Mouse (Mus musculus) hindbrain, embryonic 11.5 days (tissue): ENCODE results near the gene Lrrc74a. TPM values are rescaled to one million over a fixed set of nuclear protein-coding genes. Genes with fewer than 3 reads are reported as not detected.

ENCODE experiments used
- ATAC-seq: fragments of 200-750 bp; cut with Nextera tagmentation; 2 replicates; pipeline ENCODE4 v1.8.0; 2017; ENCODE audit warnings: mild to moderate bottlenecking, moderate TSS enrichment, moderate library complexity; ENCODE audit not compliant: low FRiP score
- DNase-seq: peaks from one replicate; pipeline ENCODE4 v3.0.0-alpha.2; 2015; ENCODE audit warnings: low spot score
- H3K27ac ChIP-seq: fragments of 300-500 bp; sonication (generic); 2 replicates; pipeline ENCODE4 v1.5.1; 2014; ENCODE audit warnings: mild to moderate bottlenecking, low read depth, low read length
- H3K27me3 ChIP-seq: fragments of 300-500 bp; sonication (generic); 2 replicates; pipeline ENCODE4 v1.6.1; 2014; ENCODE audit warnings: mild to moderate bottlenecking, low read length, moderate library complexity, mixed read lengths; ENCODE audit not compliant: control insufficient read depth, insufficient read depth
- H3K36me3 ChIP-seq: fragments of 300-500 bp; sonication (generic); 2 replicates; pipeline ENCODE4 v1.6.1; 2014; ENCODE audit warnings: mild to moderate bottlenecking, low read length, moderate library complexity, mixed read lengths; ENCODE audit not compliant: control insufficient read depth, insufficient read depth
- H3K4me1 ChIP-seq: fragments of 300-500 bp; sonication (generic); replicated peaks from 2 replicates; pipeline ENCODE4 v1.6.1; 2014; ENCODE audit warnings: low read length, mixed read lengths; ENCODE audit not compliant: control insufficient read depth, insufficient read depth
- H3K4me2 ChIP-seq: fragments of 300-500 bp; sonication (generic); replicated peaks from 2 replicates; pipeline ENCODE4 v1.6.1; 2014; ENCODE audit warnings: mild to moderate bottlenecking, low read depth, low read length
- H3K4me3 ChIP-seq: fragments of 300-500 bp; sonication (generic); 2 replicates; pipeline ENCODE4 v1.5.1; 2014; ENCODE audit warnings: low read depth, low read length
- H3K9ac ChIP-seq: fragments of 300-500 bp; sonication (generic); 2 replicates; pipeline ENCODE4 v1.6.1; 2014; ENCODE audit warnings: low read depth, low read length
- H3K9me3 ChIP-seq: fragments of 300-500 bp; sonication (generic); 2 replicates; pipeline ENCODE4 v1.6.1; 2016; ENCODE audit warnings: low read length; ENCODE audit not compliant: control insufficient read depth
- WGBS: fragments of 180-500 bp; shearing (Covaris S2); extraction: QIAGEN DNeasy Blood & Tissue Kit; methylation state at CpG from one replicate; pipeline ENCODE4 v1.1.7; 2014; 5-methylcytosine and 5-hydroxymethylcytosine counted together
- polyA plus RNA-seq: library from polyadenylated mRNA; unstranded; fragments of >200 nt; fragmentation: Nextera tagmentation; extraction: Ambion mirVana; gene quantifications from 2 replicates; pipeline ENCODE4 v1.2.1, GENCODE M21; 2014

Gene Lrrc74a
- polyA plus RNA-seq, 1 experiment from 2014 or later = not detected

DNA sequence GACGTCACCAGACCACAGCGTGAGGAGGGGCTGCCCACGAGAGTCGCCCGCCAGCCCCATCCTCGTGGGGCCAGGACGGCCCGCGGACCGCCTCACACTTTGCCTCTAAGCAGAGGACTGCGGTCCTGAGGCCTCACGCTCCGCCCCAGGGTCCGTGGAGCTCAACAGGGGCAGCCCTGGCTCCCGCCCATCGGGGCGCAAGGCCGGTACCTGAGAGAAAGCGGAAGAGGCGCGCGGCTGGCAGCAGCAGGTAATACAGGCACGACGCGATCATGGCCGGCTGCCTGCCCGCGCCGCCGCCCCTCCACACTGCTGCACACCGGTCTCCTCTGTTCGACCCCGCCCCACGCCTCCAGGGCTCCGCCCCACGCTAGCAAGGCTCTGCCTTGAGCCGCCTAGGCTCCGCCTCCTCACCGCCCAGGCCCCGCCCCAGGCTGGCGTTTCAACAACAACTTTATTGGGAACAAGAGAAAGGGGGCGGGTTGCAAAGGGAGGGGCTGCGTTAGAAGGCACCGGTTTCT, 8.0 kb upstream of the Lrrc74a start, which contains the start of gene Angel1:
TSS of gene Angel1 (minus strand) at position 341 of the 521 bp plus-strand sequence.
- H3K27ac ChIP-seq = no peak within 1 kb of the TSS
- H3K4me2 ChIP-seq = peak within 1 kb of the TSS; percentile 85
- WGBS = under 1% methylated on average over 44 of the region's 44 CpGs
- H3K4me1 ChIP-seq = 0 out of 2 replicates have a peak, but pooled peaks cover 2% of the 10 kb centered on the region
- peak within 1 kb of the TSS; percentile 61 for H3K9ac ChIP-seq
- H3K36me3 ChIP-seq = no peaks in the 10 kb centered on the region
- no peaks in the 10 kb centered on the region for H3K27me3 ChIP-seq
- no peaks in the 10 kb centered on the region for H3K9me3 ChIP-seq
- DNase-seq (peak; percentile 98), ATAC-seq (peak; percentile 99)
- peak within 1 kb of the TSS; percentile 59 for H3K4me3 ChIP-seq

GRCm38 (mm10) chr12:86761036-86761435, 26.9 kb downstream of the Lrrc74a start:
- no peak overlapping the region for H3K4me3 ChIP-seq
- no peak overlapping the region for H3K4me2 ChIP-seq
- 70% methylated on average over 13 of the region's 13 CpGs for WGBS
- no peak overlapping the region for H3K27ac ChIP-seq
- no peak for ATAC-seq
- no peaks in the 10 kb centered on the region for H3K9me3 ChIP-seq
- H3K27me3 ChIP-seq = no peaks in the 10 kb centered on the region
- no peaks in the 10 kb centered on the region for H3K4me1 ChIP-seq
- no peak overlapping the region for H3K9ac ChIP-seq
- no peak for DNase-seq
- no peaks in the 10 kb centered on the region for H3K36me3 ChIP-seq

DNA sequence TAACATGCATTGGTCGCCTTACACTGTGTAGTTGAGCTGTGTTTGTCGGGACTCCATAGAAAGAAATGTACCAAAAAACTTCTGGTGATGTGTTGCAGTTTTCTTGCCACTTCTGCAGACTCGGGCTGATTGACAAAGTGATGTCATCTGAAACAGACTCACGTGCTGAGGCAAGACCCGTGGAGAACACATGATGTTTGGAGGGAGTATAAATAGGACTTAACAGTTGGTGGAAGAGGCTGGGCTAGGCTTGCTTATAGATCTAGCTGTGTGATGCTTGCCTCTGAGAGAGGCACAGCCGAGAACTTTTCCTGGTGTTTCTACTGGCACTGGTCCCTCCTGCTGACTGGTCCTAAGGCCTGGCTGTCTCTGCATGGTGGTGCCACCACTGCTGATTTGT, 29.9 kb downstream of the Lrrc74a start:
- Histone ChIP-seq H3K36me3 (no peaks in the 10 kb centered on the region), H3K27me3 (no peaks in the 10 kb centered on the region), H3K9me3 (no peaks in the 10 kb centered on the region), H3K4me1 (no peaks in the 10 kb centered on the region), H3K4me3 (no peak overlapping the region), H3K27ac (no peak overlapping the region), H3K4me2 (no peak overlapping the region), H3K9ac (no peak overlapping the region)
- DNase-seq (no peak), ATAC-seq (no peak)
- 78% methylated on average over 6 of the region's 6 CpGs for WGBS

GRCm38 (mm10) chr12:86766467-86766866, 32.3 kb downstream of the Lrrc74a start:
- Histone ChIP-seq H3K9me3 (no peaks in the 10 kb centered on the region), H3K9ac (no peak overlapping the region), H3K4me2 (no peak overlapping the region), H3K4me3 (no peak overlapping the region), H3K27ac (no peak overlapping the region), H3K4me1 (no peaks in the 10 kb centered on the region; the same call in 1 of the 2 replicates), H3K36me3 (no peaks in the 10 kb centered on the region), H3K27me3 (peaks cover 2% of the 10 kb centered on the region; the same call in 1 of the 2 replicates)
- DNase-seq (no peak), ATAC-seq (no peak)
- 94% methylated on average over 8 of the region's 8 CpGs for WGBS

GRCm38 (mm10) chr12:86767868-86768631, 33.9 kb downstream of the Lrrc74a start:
- DNase-seq (peak; percentile 81), ATAC-seq (no peak)
- H3K9ac ChIP-seq = no peak overlapping the region
- H3K27ac ChIP-seq = no peak overlapping the region
- H3K9me3 ChIP-seq = no peaks in the 10 kb centered on the region
- no peaks in the 10 kb centered on the region; the same call in 1 of the 2 replicates for H3K4me1 ChIP-seq
- H3K4me2 ChIP-seq = no peak overlapping the region
- H3K36me3 ChIP-seq = no peaks in the 10 kb centered on the region
- whole genome bisulfite sequencing = 36% methylated on average over 20 of the region's 20 CpGs
- H3K4me3 ChIP-seq = no peak overlapping the region
- H3K27me3 ChIP-seq = peaks cover 2% of the 10 kb centered on the region; the same call in 1 of the 2 replicates

- Histone ChIP-seq H3K27ac (no peak overlapping the region), H3K4me1 (no peaks in the 10 kb centered on the region; the same call in 1 of the 2 replicates), H3K4me3 (no peak overlapping the region), H3K4me2 (no peak overlapping the region), H3K9me3 (no peaks in the 10 kb centered on the region), H3K9ac (no peak overlapping the region), H3K27me3 (peaks cover 2% of the 10 kb centered on the region; the same call in 1 of the 2 replicates), H3K36me3 (no peaks in the 10 kb centered on the region)
- WGBS = 30% methylated on average over 4 of the region's 4 CpGs
- ATAC-seq = no peak
- DNase-seq = peak; percentile 90
These were observed 34.9 kb downstream of the Lrrc74a start for GRCm38 (mm10) chr12:86768986-86769580.

DNA sequence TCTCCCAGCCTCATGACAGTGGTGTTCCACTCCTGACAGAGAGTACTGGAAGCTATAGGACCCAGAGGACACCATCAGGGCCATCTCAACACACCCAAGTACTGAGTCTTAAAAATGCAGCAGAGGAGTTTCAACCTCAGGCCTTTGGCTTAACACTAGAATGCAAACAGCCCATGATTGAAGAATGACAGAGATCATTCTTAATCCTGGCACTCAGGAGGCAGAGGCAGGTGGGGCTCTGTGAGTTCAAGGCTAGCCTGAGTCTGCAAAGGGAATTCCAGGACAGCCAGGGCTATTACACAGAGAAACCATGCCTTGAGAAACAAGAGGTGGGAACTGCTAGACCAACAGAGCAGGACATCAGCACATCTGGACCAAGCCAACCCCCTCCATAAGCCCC, 35.6 kb downstream of the Lrrc74a start:
- Histone ChIP-seq H3K9me3 (no peaks in the 10 kb centered on the region), H3K4me3 (no peak overlapping the region), H3K9ac (no peak overlapping the region), H3K4me1 (no peaks in the 10 kb centered on the region; the same call in 1 of the 2 replicates), H3K27me3 (peaks cover 2% of the 10 kb centered on the region; the same call in 1 of the 2 replicates), H3K4me2 (no peak overlapping the region), H3K27ac (no peak overlapping the region), H3K36me3 (no peaks in the 10 kb centered on the region)
- DNase-seq (no peak), ATAC-seq (no peak)

DNA sequence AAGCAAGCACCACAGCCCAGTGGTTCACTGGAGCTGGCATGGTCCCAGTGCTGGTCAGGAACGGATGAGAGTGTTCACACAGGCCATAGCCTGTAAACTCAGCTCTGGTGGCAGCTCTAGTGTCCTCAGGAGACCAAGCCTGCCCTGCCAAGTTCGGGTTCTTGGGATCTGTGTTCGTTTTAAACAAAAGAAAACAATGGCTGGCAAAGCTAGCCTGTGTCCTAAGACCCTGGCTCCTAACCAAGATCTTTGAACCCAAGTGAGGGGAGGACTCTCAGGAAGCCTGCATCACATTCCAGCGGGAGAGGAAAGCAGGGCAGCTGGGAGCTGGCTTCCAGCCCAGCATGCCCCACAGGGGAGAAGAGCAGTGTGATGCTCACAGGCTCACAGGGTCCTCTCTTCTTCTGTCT, 36.1 kb downstream of the Lrrc74a start:
- no peak for ATAC-seq
- no peaks in the 10 kb centered on the region for H3K9me3 ChIP-seq
- H3K9ac ChIP-seq = no peak overlapping the region
- no peak overlapping the region for H3K4me2 ChIP-seq
- no peak overlapping the region for H3K4me3 ChIP-seq
- H3K27me3 ChIP-seq = peaks cover 2% of the 10 kb centered on the region; the same call in 1 of the 2 replicates
- no peak overlapping the region for H3K27ac ChIP-seq
- H3K4me1 ChIP-seq = no peaks in the 10 kb centered on the region; the same call in 1 of the 2 replicates
- DNase-seq = no peak
- WGBS = 39% methylated on average over 4 of the region's 4 CpGs
- no peaks in the 10 kb centered on the region for H3K36me3 ChIP-seq
